ENCODE assay signal across 15 mouse cellular contexts in the genomic region with DNA sequence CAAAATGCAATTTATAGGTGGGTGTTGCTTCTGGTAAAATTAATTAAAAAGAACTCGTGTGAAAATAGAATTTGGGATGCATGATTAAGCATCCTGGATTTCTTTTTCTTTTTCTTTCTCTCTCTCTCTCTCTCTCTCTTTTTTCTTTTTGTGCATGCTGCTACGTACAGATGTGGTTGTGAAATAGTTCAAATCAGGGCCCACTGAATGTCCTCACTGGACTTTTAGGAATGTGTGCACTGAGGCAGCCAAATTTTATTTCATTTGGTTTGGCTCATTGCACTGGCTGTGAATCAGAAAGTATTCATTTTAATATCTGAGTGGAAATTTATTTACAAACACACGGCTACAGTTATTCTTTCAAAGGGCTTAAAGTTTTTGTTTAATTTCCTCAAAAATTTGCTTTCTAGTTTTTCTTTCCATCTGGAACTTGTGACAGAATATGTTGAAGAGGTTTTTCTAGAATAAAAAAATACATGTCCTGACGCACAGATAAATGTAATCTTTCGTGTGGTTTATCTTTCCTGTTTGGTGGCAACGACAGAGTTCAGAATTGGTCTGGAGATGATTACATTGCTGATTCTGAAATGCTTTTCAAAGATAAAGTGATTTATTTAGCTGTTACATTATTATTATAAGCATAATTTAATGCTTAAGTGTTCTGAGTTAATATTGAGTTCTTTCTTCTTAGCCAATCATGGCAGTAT.
DNase-seq lines count a peak whose midpoint lies in the region; ATAC-seq and TF ChIP-seq lines count a peak whose summit lies in the region.
"Had no signal": no experiment of that assay in that cellular context is flagged by ENCODE, and none has a peak within 500 bp of the region (broad histone marks: within the 10 kb centered on the region; RNA-seq: fewer than 3 reads in every experiment).

No protein-coding gene starts in this region.

- H3K4me2 ChIP-seq in kidney, postnatal 0 days (ENCODE audit: low read length), result no peak overlapping the region
- H3K4me2 ChIP-seq in midbrain, postnatal 0 days (ENCODE audit: low read depth, low read length, poor library complexity, severe bottlenecking), result no peak overlapping the region
- H3K4me2 ChIP-seq: hindbrain, embryonic 15.5 days; lung, embryonic 15.5 days; midbrain, embryonic 13.5 days; neural tube, embryonic 12.5 days had no signal

- H3K27me3 ChIP-seq in kidney, postnatal 0 days (ENCODE audit: insufficient read depth, low read length), result no peaks in the 10 kb centered on the region
- H3K27me3 ChIP-seq in midbrain, postnatal 0 days (ENCODE audit: insufficient read depth, low read length), result no peaks in the 10 kb centered on the region
- H3K27me3 ChIP-seq: hindbrain, embryonic 15.5 days; lung, embryonic 15.5 days; midbrain, embryonic 13.5 days; neural tube, embryonic 12.5 days had no signal

- 67% methylated on average over 6 of the region's 6 CpGs for WGBS in kidney, postnatal 0 days
- 81% methylated on average over 6 of the region's 6 CpGs for WGBS in midbrain, postnatal 0 days

- H3K4me1 ChIP-seq in kidney, postnatal 0 days (replicated peaks; ENCODE audit: insufficient read depth, low read length), result no peaks in the 10 kb centered on the region
- H3K4me1 ChIP-seq in midbrain, postnatal 0 days (ENCODE audit: insufficient read depth, low read length), result no peaks in the 10 kb centered on the region
- H3K4me1 ChIP-seq: forebrain, embryonic 10.5 days; hindbrain, embryonic 15.5 days; lung, embryonic 15.5 days; midbrain, embryonic 13.5 days; neural tube, embryonic 12.5 days had no signal

- H3K9me3 ChIP-seq in kidney, postnatal 0 days (replicated peaks; ENCODE audit: low read length), result no peaks in the 10 kb centered on the region
- no peaks in the 10 kb centered on the region for H3K9me3 ChIP-seq in midbrain, postnatal 0 days (ENCODE audit: low read length)
- H3K9me3 ChIP-seq: forebrain, embryonic 10.5 days; hindbrain, embryonic 15.5 days; lung, embryonic 15.5 days; midbrain, embryonic 13.5 days; neural tube, embryonic 12.5 days had no signal

- intact Hi-C loops in gastrocnemius, adult 2 months (cut with DNase I), result no loop called here

- H3K9ac ChIP-seq in kidney, postnatal 0 days (ENCODE audit: low read depth, low read length), result no peak overlapping the region
- H3K9ac ChIP-seq in midbrain, postnatal 0 days (replicated peaks; ENCODE audit: low read length, poor library complexity, severe bottlenecking), result no peak overlapping the region
- H3K9ac ChIP-seq: hindbrain, embryonic 15.5 days; lung, embryonic 15.5 days; midbrain, embryonic 13.5 days; neural tube, embryonic 12.5 days had no signal

- H3K27ac ChIP-seq in gastrocnemius, adult 2 months, result peak overlapping the region; percentile 68
- H3K27ac ChIP-seq in kidney, postnatal 0 days, result no peak overlapping the region
- no peak overlapping the region for H3K27ac ChIP-seq in midbrain, postnatal 0 days (ENCODE audit: low read depth, low read length)
- H3K27ac ChIP-seq: forebrain, embryonic 10.5 days; hindbrain, embryonic 15.5 days; lung, embryonic 15.5 days; midbrain, embryonic 13.5 days; neural tube, embryonic 12.5 days had no signal

- no peak for DNase-seq in gastrocnemius, adult 2 months
- DNase-seq in gastrocnemius, postnatal 25 days, result no peak
- peak; percentile 30 for DNase-seq in kidney, postnatal 0 days (ENCODE audit: low spot score)
- DNase-seq in kidney, postnatal 25 days, result no peak
- peak; percentile 86 for DNase-seq in NIH3T3 (ENCODE audit: low read depth)
- DNase-seq in lung, postnatal 36 days, result peak; percentile 45
- no peak for DNase-seq in midbrain, postnatal 0 days (ENCODE audit: low spot score)
- DNase-seq in natural killer cell, adult 2 months (ENCODE audit: low spot score in 2 of 2), result no peak
- DNase-seq: thymus, adult 2 months had no signal

- no peak for ATAC-seq in kidney, postnatal 0 days (replicated peaks; ENCODE audit: low FRiP score, low read depth)
- no peak for ATAC-seq in midbrain, postnatal 0 days (ENCODE audit: low FRiP score)
- ATAC-seq: CD4-positive, CD25-positive, alpha-beta regulatory T cell, adult 4 months; midbrain, embryonic 13.5 days had no signal

- H3K36me3 ChIP-seq in kidney, postnatal 0 days (ENCODE audit: insufficient read depth, low read length), result no peaks in the 10 kb centered on the region
- no peaks in the 10 kb centered on the region for H3K36me3 ChIP-seq in midbrain, postnatal 0 days (ENCODE audit: insufficient read depth, low read length)
- H3K36me3 ChIP-seq: forebrain, embryonic 10.5 days; hindbrain, embryonic 15.5 days; lung, embryonic 15.5 days; midbrain, embryonic 13.5 days; neural tube, embryonic 12.5 days had no signal

- no peak overlapping the region for H3K4me3 ChIP-seq in gastrocnemius, adult 2 months
- no peak overlapping the region for H3K4me3 ChIP-seq in kidney, postnatal 0 days (replicated peaks; ENCODE audit: low read depth, low read length)
- no peak overlapping the region for H3K4me3 ChIP-seq in midbrain, postnatal 0 days (ENCODE audit: low read depth, low read length)
- H3K4me3 ChIP-seq: forebrain, embryonic 10.5 days; hindbrain, embryonic 15.5 days; lung, embryonic 15.5 days; midbrain, embryonic 13.5 days; neural tube, embryonic 12.5 days had no signal

- no peak for TF ChIP-seq CTCF in gastrocnemius, adult 2 months (IDR thresholded peaks at IDR 0.05)
- TF ChIP-seq CTCF in kidney, postnatal 0 days (IDR thresholded peaks at IDR 0.05; ENCODE audit: low read depth), result no peak
- TF ChIP-seq CTCF in midbrain, postnatal 0 days (IDR thresholded peaks at IDR 0.05), result no peak

Comparison
In these comparisons a context has a peak if more than half of its experiments do, and no peak if none do; other contexts are left out.
1. DNase-seq: peak in kidney, postnatal 0 days (single experiment), NIH3T3 (single experiment) and lung, postnatal 36 days (single experiment); none in gastrocnemius, adult 2 months (single experiment), gastrocnemius, postnatal 25 days (single experiment), kidney, postnatal 25 days (0 of 2), midbrain, postnatal 0 days (single experiment) and natural killer cell, adult 2 months (0 of 2).